9 mouse cellular contexts compared by ENCODE assay signal in the genomic region with DNA sequence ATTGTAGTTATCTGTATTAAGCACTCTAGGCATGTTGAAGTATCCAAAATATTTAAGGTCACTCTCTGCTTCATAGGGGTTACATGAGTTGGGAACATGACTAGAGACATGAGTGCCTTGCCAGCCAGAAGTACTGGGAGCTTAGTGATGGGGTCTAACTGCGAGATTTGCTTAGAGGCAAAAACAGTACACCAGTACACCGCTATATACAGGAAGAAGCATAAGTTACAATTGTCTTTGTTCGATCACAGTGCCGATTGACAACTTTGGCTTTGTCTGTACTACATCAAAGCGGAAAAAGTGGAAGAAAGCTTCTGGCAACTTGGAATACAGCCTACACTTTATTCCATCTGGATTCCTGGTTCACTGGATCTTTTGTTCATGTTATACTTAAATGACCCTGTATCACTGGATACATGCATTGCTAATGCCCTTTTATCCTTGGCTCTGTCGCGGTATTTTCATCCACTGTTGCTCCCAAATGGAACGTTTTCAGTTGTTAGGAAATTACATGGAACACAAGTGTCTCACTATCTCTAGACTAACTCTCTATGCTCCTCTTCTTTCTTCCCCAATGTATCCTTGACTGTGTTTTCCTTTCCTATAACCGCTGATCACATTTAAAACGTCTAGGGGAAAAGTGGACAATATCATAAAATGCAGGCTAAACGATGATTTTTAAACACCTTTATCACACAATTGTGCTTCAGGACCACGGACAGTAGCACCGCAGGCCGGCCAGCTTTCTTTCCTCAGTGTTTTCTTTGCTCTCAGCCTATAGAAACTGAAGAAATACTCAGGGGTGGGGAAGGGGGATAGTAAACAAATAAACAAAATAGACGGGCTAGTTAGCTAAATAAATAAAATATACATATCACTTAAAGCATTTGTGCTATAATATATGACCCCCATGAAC. TPM values are rescaled to one million over a fixed set of nuclear protein-coding genes. Genes with fewer than 3 reads are reported as not detected.
DNase-seq lines count a peak whose midpoint lies in the region; ATAC-seq and TF ChIP-seq lines count a peak whose summit lies in the region.
"Had no signal": no experiment of that assay in that cellular context is flagged by ENCODE, and none has a peak within 500 bp of the region (broad histone marks: within the 10 kb centered on the region; RNA-seq: fewer than 3 reads in every experiment).

No protein-coding gene starts in this region.

- no peak overlapping the region for H3K4me3 ChIP-seq in lung, embryonic 14.5 days (ENCODE audit: low read depth, low read length)
- H3K4me3 ChIP-seq in embryonic facial prominence, embryonic 11.5 days (ENCODE audit: low read depth, low read length) = no peak overlapping the region
- peak overlapping the region; percentile 40; the same call in 1 of the 2 replicates for H3K4me3 ChIP-seq in intestine, embryonic 14.5 days (ENCODE audit: low read depth, low read length)

- H3K36me3 ChIP-seq in lung, embryonic 14.5 days (ENCODE audit: insufficient read depth) = no peaks in the 10 kb centered on the region
- H3K36me3 ChIP-seq in embryonic facial prominence, embryonic 11.5 days (replicated peaks; ENCODE audit: control insufficient read depth, insufficient read depth, low read depth, low read length) = no peaks in the 10 kb centered on the region
- no peaks in the 10 kb centered on the region for H3K36me3 ChIP-seq in intestine, embryonic 14.5 days (ENCODE audit: control insufficient read depth, insufficient read depth, low read length)

- H3K9me3 ChIP-seq in lung, embryonic 14.5 days (ENCODE audit: low read depth, low read length) = no peaks in the 10 kb centered on the region
- no peaks in the 10 kb centered on the region for H3K9me3 ChIP-seq in embryonic facial prominence, embryonic 11.5 days (replicated peaks; ENCODE audit: control insufficient read depth, low read length)
- H3K9me3 ChIP-seq in intestine, embryonic 14.5 days (ENCODE audit: control insufficient read depth, low read length) = no peaks in the 10 kb centered on the region

- H3K4me2 ChIP-seq in lung, embryonic 14.5 days = peak overlapping the region; percentile 76; the same call in 1 of the 2 replicates
- H3K4me2 ChIP-seq in embryonic facial prominence, embryonic 11.5 days (ENCODE audit: low read depth, low read length) = no peak overlapping the region; the same call in 1 of the 2 replicates
- H3K4me2 ChIP-seq in intestine, embryonic 14.5 days (ENCODE audit: low read length) = peak overlapping the region; percentile 55

- no peaks in the 10 kb centered on the region for H3K27me3 ChIP-seq in lung, embryonic 14.5 days (ENCODE audit: insufficient read depth, low read length)
- H3K27me3 ChIP-seq in embryonic facial prominence, embryonic 11.5 days (ENCODE audit: control insufficient read depth, insufficient read depth, low read length) = no peaks in the 10 kb centered on the region
- H3K27me3 ChIP-seq in intestine, embryonic 14.5 days (replicated peaks; ENCODE audit: control insufficient read depth, insufficient read depth, low read length) = no peaks in the 10 kb centered on the region

- no peak for ATAC-seq in lung, embryonic 14.5 days (ENCODE audit: insufficient read depth)
- ATAC-seq in embryonic facial prominence, embryonic 11.5 days (replicated peaks; ENCODE audit: insufficient number of reproducible peaks, low FRiP score, low TSS enrichment, low read depth) = 0 out of 2 replicates have a peak, but pooled peaks have one; percentile 2
- ATAC-seq in intestine, embryonic 14.5 days (replicated peaks; ENCODE audit: low FRiP score, low TSS enrichment, low read depth) = no peak; the same call in none of the 2 replicates

- DNase-seq in lung, embryonic 14.5 days = peak; percentile 73
- DNase-seq in lung, postnatal 4 days = no peak
- DNase-seq in embryonic facial prominence, embryonic 11.5 days (ENCODE audit: low spot score) = peak; percentile 66
- peak; percentile 59 for DNase-seq in intestine, embryonic 14.5 days (ENCODE audit: low spot score)
- DNase-seq in retina, embryonic 14.5 days (ENCODE audit: low spot score) = peak; percentile 61
- no peak for DNase-seq in left cerebral cortex, adult 11 months (ENCODE audit: low spot score)
- no peak for DNase-seq in gastrocnemius, postnatal 10 days
- DNase-seq in right cerebral cortex, postnatal 36 days (ENCODE audit: low spot score in 2 of 2) = no peak

- H3K27ac ChIP-seq in lung, embryonic 14.5 days (ENCODE audit: low read depth) = no peak overlapping the region
- H3K27ac ChIP-seq in embryonic facial prominence, embryonic 11.5 days (replicated peaks; ENCODE audit: low read depth, low read length) = no peak overlapping the region
- H3K27ac ChIP-seq in intestine, embryonic 14.5 days (ENCODE audit: low read depth) = no peak overlapping the region

- no peak for TF ChIP-seq CTCF in lung, embryonic 14.5 days (IDR thresholded peaks at IDR 0.05; ENCODE audit: low read depth)

- no peaks in the 10 kb centered on the region for H3K4me1 ChIP-seq in lung, embryonic 14.5 days (ENCODE audit: insufficient read depth)
- H3K4me1 ChIP-seq in embryonic facial prominence, embryonic 11.5 days (ENCODE audit: control insufficient read depth, insufficient read depth, low read length) = no peaks in the 10 kb centered on the region
- H3K4me1 ChIP-seq in intestine, embryonic 14.5 days (replicated peaks; ENCODE audit: control insufficient read depth, insufficient read depth, low read length) = peaks cover 5% of the 10 kb centered on the region

- no peak overlapping the region for H3K9ac ChIP-seq in lung, embryonic 14.5 days
- no peak overlapping the region for H3K9ac ChIP-seq in embryonic facial prominence, embryonic 11.5 days (replicated peaks; ENCODE audit: low read length)
- H3K9ac ChIP-seq in intestine, embryonic 14.5 days (ENCODE audit: low read length) = no peak overlapping the region

- WGBS in lung, embryonic 14.5 days = 15% methylated on average over 15 of the region's 15 CpGs
- 12% methylated on average over 15 of the region's 15 CpGs for WGBS in embryonic facial prominence, embryonic 11.5 days
- 15% methylated on average over 15 of the region's 15 CpGs for whole genome bisulfite sequencing in intestine, embryonic 14.5 days

RNA-seq across cellular contexts. Expression of gene Ctnna2, which starts 0.9 kb away (rescaled TPM):
- polyA plus RNA-seq in lung, embryonic 14.5 days (2014; fragmentation: Nextera tagmentation; extraction: Ambion mirVana) = 3.6 and 4.4 TPM in 2 replicates
- polyA plus RNA-seq in embryonic facial prominence, embryonic 11.5 days (2014; fragmentation: Nextera tagmentation; extraction: Ambion mirVana) = 13.7 and 18.4 TPM in 2 replicates
- polyA plus RNA-seq in intestine, embryonic 14.5 days (2014; fragmentation: Nextera tagmentation; extraction: Ambion mirVana) = 10.3 and 11.1 TPM in 2 replicates
- total RNA-seq in gastrocnemius, postnatal 10 days (2021) = under 1 TPM; 0.66 to 0.72 TPM
- total RNA-seq: liver, adult 2 months had no signal
- polyA plus RNA-seq: liver, adult 2 months had no signal

Comparison
In these comparisons a context has a peak if more than half of its experiments do, and no peak if none do; other contexts are left out.
1. DNase-seq: peak in lung, embryonic 14.5 days (single experiment), embryonic facial prominence, embryonic 11.5 days (single experiment), intestine, embryonic 14.5 days (single experiment) and retina, embryonic 14.5 days (single experiment); none in lung, postnatal 4 days (0 of 2), left cerebral cortex, adult 11 months (single experiment), gastrocnemius, postnatal 10 days (single experiment) and right cerebral cortex, postnatal 36 days (0 of 2).